Mouse (Mus musculus) MEL (cell line): ENCODE measurements around the gene Prr5. TPM values are rescaled to one million over a fixed set of nuclear protein-coding genes. Genes with fewer than 3 reads are reported as not detected.

Experiments used
- DNase-seq: peaks from one replicate; pipeline ENCODE4 v3.0.0; 2011; ENCODE audit warnings: low read depth, low spot score
- H3K27ac ChIP-seq: 2 replicates; pipeline ENCODE4 v1.5.1; 2012; ENCODE audit warnings: low read depth, mild to moderate bottlenecking, control low read depth, low read length, moderate library complexity; ENCODE audit not compliant: control insufficient read depth
- H3K27me3 ChIP-seq, 2 experiments: fragments of 150-350 bp in 1 of 2; sonication (generic) in 1 of 2; 2 replicates each; pipeline ENCODE4 v1.6.1; 2012; ENCODE audit warnings: low read length in 2 of 2, mild to moderate bottlenecking in 2 of 2, improper control_type of control experiment in 1 of 2, moderate library complexity in 1 of 2; ENCODE audit not compliant: insufficient read depth in 2 of 2, control insufficient read depth in 1 of 2
- H3K36me3 ChIP-seq, 2 experiments: 2 replicates each; pipeline ENCODE4 v1.6.1; 2012 to 2014; ENCODE audit warnings: low read length in 2 of 2, improper control_type of control experiment in 1 of 2, inconsistent platforms in 1 of 2, mild to moderate bottlenecking in 1 of 2; ENCODE audit not compliant: insufficient read depth in 2 of 2, control insufficient read depth in 1 of 2
- H3K4me1 ChIP-seq, 2 experiments: fragments of 150-350 bp in 1 of 2; sonication (generic) in 1 of 2; 2 replicates each; pipeline ENCODE4 v1.6.1; 2012; ENCODE audit warnings: low read length in 2 of 2, improper control_type of control experiment in 1 of 2, mild to moderate bottlenecking in 1 of 2; ENCODE audit not compliant: insufficient read depth in 2 of 2, control insufficient read depth in 1 of 2
- H3K4me3 ChIP-seq, 2 experiments: fragments of 150-350 bp in 1 of 2; sonication (generic) in 1 of 2; 2 replicates each; pipeline ENCODE4 v1.5.1; 2012; ENCODE audit warnings: low read depth in 2 of 2, low read length in 2 of 2, mild to moderate bottlenecking in 2 of 2, moderate library complexity in 2 of 2, control low read depth in 1 of 2, improper control_type of control experiment in 1 of 2; ENCODE audit not compliant: control insufficient read depth in 1 of 2, insufficient read depth in 1 of 2
- H3K79me2 ChIP-seq: 2 replicates; pipeline ENCODE4 v1.6.1; 2012; ENCODE audit warnings: mild to moderate bottlenecking, low read length, moderate library complexity; ENCODE audit not compliant: control insufficient read depth, poor library complexity, insufficient read depth
- H3K9ac ChIP-seq: 2 replicates; pipeline ENCODE4 v1.6.1; 2012; ENCODE audit warnings: low read depth, mild to moderate bottlenecking, control low read depth, low read length, moderate library complexity; ENCODE audit not compliant: control insufficient read depth, poor library complexity, severe bottlenecking
- H3K9me3 ChIP-seq: fragments of 150-350 bp; sonication (generic); replicated peaks from 2 replicates; pipeline ENCODE4 v1.6.1; 2012; ENCODE audit warnings: mild to moderate bottlenecking, low read length, improper control_type of control experiment, moderate library complexity; ENCODE audit not compliant: insufficient read depth
- BHLHE40 ChIP-seq: IDR thresholded peaks from 2 replicates; pipeline ENCODE4 v1.6.1; 2012; ENCODE audit warnings: low read depth, mild to moderate bottlenecking, inconsistent platforms, low read length, improper control_type of control experiment, borderline replicate concordance
- E2F4 ChIP-seq: IDR thresholded peaks from 2 replicates; pipeline ENCODE4 v1.6.1; 2011; ENCODE audit warnings: low read depth, low read length, improper control_type of control experiment, borderline replicate concordance
- JUND ChIP-seq: IDR thresholded peaks from 2 replicates; pipeline ENCODE4 v1.6.1; 2011; ENCODE audit warnings: low read depth, mild to moderate bottlenecking, improper control_type of control experiment, low read length
- MAFK ChIP-seq: IDR thresholded peaks from 2 replicates; pipeline ENCODE4 v1.6.1; 2011; ENCODE audit warnings: low read depth, mild to moderate bottlenecking, low read length, improper control_type of control experiment, borderline replicate concordance
- MAX ChIP-seq: IDR thresholded peaks from 2 replicates; pipeline ENCODE4 v1.6.1; 2011; ENCODE audit warnings: low read length, improper control_type of control experiment
- MAZ ChIP-seq: IDR thresholded peaks from 2 replicates; pipeline ENCODE4 v1.6.1; 2012; ENCODE audit warnings: low read depth, mild to moderate bottlenecking, inconsistent platforms, low read length, improper control_type of control experiment
- NRF1 ChIP-seq: IDR thresholded peaks from 2 replicates; pipeline ENCODE4 v1.6.1; 2014; ENCODE audit warnings: low read depth, mild to moderate bottlenecking, inconsistent platforms, low read length, improper control_type of control experiment, moderate library complexity; ENCODE audit not compliant: poor library complexity, insufficient read depth, severe bottlenecking
- POLR2A ChIP-seq, 2 experiments: IDR thresholded peaks; 2 replicates each; pipeline ENCODE4 v1.6.1; 2011 to 2012; ENCODE audit warnings: low read length in 2 of 2, mild to moderate bottlenecking in 2 of 2, control low read depth in 1 of 2, improper control_type of control experiment in 1 of 2, low read depth in 1 of 2, moderate library complexity in 1 of 2; ENCODE audit not compliant: control insufficient read depth in 1 of 2, insufficient read depth in 1 of 2, poor library complexity in 1 of 2
- RCOR1 ChIP-seq: IDR thresholded peaks from 2 replicates; pipeline ENCODE4 v1.6.1; 2012; ENCODE audit warnings: low read depth, mild to moderate bottlenecking, inconsistent platforms, low read length, improper control_type of control experiment
- TAL1 ChIP-seq: IDR thresholded peaks from 2 replicates; pipeline ENCODE4 v1.6.1; 2012; ENCODE audit warnings: mild to moderate bottlenecking, inconsistent platforms, low read length, moderate library complexity, mixed read lengths
- TBP ChIP-seq: IDR thresholded peaks from 2 replicates; pipeline ENCODE4 v1.8.0; 2011; ENCODE audit warnings: low read depth, low read length, improper control_type of control experiment
- USF1 ChIP-seq: IDR thresholded peaks from 2 replicates; pipeline ENCODE4 v1.6.1; 2014; ENCODE audit warnings: low read depth, mild to moderate bottlenecking, inconsistent platforms, low read length, improper control_type of control experiment, moderate library complexity
- ZC3H11A ChIP-seq: IDR thresholded peaks from 2 replicates; pipeline ENCODE4 v1.6.1; 2012; ENCODE audit warnings: low read depth, mild to moderate bottlenecking, inconsistent platforms, low read length, improper control_type of control experiment
- ZMIZ1 ChIP-seq: IDR thresholded peaks from 2 replicates; pipeline ENCODE4 v1.6.1; 2012; ENCODE audit warnings: low read depth, mild to moderate bottlenecking, inconsistent platforms, low read length, improper control_type of control experiment, moderate library complexity
- ZNF384 ChIP-seq: IDR thresholded peaks from 2 replicates; pipeline ENCODE4 v1.6.1; 2012; ENCODE audit warnings: low read depth, mild to moderate bottlenecking, inconsistent platforms, low read length, improper control_type of control experiment
- polyA plus RNA-seq, 2 experiments: library from polyadenylated mRNA; stranded (reverse) in 1 of 2; unstranded in 1 of 2; fragments of >175 nt in 1 of 2; fragments of >200 nt in 1 of 2; gene quantifications; 2 replicates each; pipeline versions ENCODE4 v1.2.1 to v1.2.4; 2012; ENCODE audit warnings: low replicate concordance in 2 of 2, low read depth in 1 of 2; ENCODE audit not compliant: insufficient read length in 2 of 2, insufficient read depth in 1 of 2, missing spikeins in 1 of 2
- total RNA-seq: library from RNA; depleted of rRNA; stranded (reverse); fragments of 300-350 nt; gene quantifications from 2 replicates; pipeline ENCODE4 v1.2.3, GENCODE M21; 2012

The Prr5 gene
- total and polyA plus RNA-seq, 3 experiments = not detected

DNA sequence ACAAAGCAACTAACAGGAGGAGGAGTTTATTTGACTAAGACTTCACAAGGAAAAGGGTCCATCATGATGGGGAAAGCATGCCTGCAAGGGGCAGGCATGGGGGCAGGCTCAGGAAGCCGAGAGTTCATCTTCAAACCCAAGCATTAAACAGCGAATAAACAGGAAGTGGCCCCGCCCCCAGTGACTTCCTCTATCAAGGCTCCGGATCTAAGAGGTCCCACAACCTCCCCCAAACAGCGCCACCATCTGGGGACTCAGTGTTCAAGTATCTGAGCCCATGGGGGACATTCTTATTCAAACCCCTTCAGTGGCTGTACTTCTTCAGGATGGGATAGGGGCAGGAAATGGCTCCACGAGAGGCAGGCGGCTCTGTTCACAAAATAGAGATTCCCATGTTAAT lies 23.2 kb downstream of the Prr5 start:
- no peaks in the 10 kb centered on the region for H3K36me3 ChIP-seq
- H3K9me3 ChIP-seq = no peaks in the 10 kb centered on the region
- no peak overlapping the region for H3K4me3 ChIP-seq
- no peaks in the 10 kb centered on the region for H3K27me3 ChIP-seq
- no peak overlapping the region for H3K9ac ChIP-seq
- H3K4me1 ChIP-seq = no peaks in the 10 kb centered on the region
- no peak for TF ChIP-seq USF1
- TF ChIP-seq ZC3H11A = no peak
- TF ChIP-seq BHLHE40 = no peak
- no peak for TF ChIP-seq MAZ
- no peak for TF ChIP-seq MAFK
- no peaks in the 10 kb centered on the region for H3K79me2 ChIP-seq
- DNase-seq = no peak
- H3K27ac ChIP-seq = no peak overlapping the region

DNA sequence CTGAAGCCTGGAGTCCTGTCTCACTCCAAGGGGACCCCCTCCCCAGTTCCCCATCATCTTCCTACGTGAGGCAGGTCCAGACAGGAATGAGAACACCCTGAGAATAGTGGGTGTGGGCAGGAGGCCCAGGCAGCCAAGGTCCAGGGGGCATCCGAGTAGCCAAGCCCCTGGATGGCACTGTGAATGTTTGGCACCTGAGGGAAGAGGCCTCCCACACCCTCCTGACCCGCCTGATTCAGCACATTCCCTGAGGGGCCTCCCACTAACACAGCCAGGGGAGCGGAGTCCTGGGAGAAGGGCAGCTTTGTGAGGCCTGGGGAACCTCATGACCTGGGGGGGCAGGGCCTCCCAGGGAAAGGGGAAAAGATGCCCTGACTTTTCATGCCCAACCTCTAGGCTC lies 26.6 kb downstream of the Prr5 start:
- H3K9me3 ChIP-seq = no peaks in the 10 kb centered on the region
- H3K9ac ChIP-seq = no peak overlapping the region
- H3K4me3 ChIP-seq = no peak overlapping the region
- no peaks in the 10 kb centered on the region for H3K79me2 ChIP-seq
- no peak for DNase-seq
- H3K27ac ChIP-seq = no peak overlapping the region
- TF ChIP-seq ZMIZ1 = no peak
- H3K27me3 ChIP-seq = no peaks in the 10 kb centered on the region
- no peaks in the 10 kb centered on the region for H3K4me1 ChIP-seq
- H3K36me3 ChIP-seq = no peaks in the 10 kb centered on the region

DNA sequence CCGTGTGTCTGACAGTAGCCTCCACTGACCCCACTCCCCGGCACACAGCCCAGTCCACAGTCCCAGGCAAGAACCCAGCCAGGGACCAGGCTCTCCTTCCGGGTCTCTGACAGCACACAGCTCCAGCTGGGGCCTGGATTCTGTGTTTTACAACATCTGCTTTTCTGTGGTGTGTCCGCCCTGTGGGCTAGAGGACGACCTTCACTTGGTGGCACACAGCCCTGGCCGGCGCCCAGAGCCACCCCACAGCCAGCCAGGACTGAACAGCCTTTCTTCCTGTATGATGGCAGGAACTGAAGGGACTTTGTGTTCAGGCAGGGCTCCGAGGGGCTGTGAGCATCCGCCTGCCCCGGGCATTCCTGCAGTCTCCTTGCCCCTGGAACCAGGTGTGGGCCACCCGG lies 28.2 kb downstream of the Prr5 start:
- no peaks in the 10 kb centered on the region for H3K4me1 ChIP-seq
- H3K9me3 ChIP-seq = no peaks in the 10 kb centered on the region
- no peak for TF ChIP-seq JUND
- TF ChIP-seq ZNF384 = no peak
- no peak for TF ChIP-seq TBP
- no peak for TF ChIP-seq E2F4
- no peak for TF ChIP-seq RCOR1
- TF ChIP-seq POLR2A (IDR thresholded peaks at IDR 0.05; ENCODE audit: control insufficient read depth in 1 of 2, insufficient read depth in 1 of 2, low read depth in 1 of 2, low read length in 2 of 2, poor library complexity in 1 of 2) = no peak
- TF ChIP-seq TAL1 = no peak
- no peak for TF ChIP-seq MAX
- TF ChIP-seq NRF1 = no peak
- TF ChIP-seq MAZ = no peak
- no peak overlapping the region for H3K27ac ChIP-seq
- no peak for DNase-seq
- H3K36me3 ChIP-seq = no peaks in the 10 kb centered on the region
- H3K79me2 ChIP-seq = no peaks in the 10 kb centered on the region
- H3K27me3 ChIP-seq = no peaks in the 10 kb centered on the region
- H3K4me3 ChIP-seq = no peak overlapping the region
- no peak overlapping the region for H3K9ac ChIP-seq
